Mouse (Mus musculus) cerebellum, postnatal 4 days (tissue): ENCODE data around the gene Rpl10a.
A peak's percentile ranks its signal among the peaks of the same experiment; 100 is the strongest.
"Not testable (repeated sequence)": the region's sequence is repeated elsewhere in the genome, so short reads cannot be mapped to it uniquely, and the experiment has no call there.

Experiments used
- DNase-seq, 2 experiments: peaks; one replicate each; pipeline ENCODE4 v3.0.0; 2022; ENCODE audit warnings: low spot score in 2 of 2, mixed read lengths in 1 of 2

Rpl10a gene

DNA sequence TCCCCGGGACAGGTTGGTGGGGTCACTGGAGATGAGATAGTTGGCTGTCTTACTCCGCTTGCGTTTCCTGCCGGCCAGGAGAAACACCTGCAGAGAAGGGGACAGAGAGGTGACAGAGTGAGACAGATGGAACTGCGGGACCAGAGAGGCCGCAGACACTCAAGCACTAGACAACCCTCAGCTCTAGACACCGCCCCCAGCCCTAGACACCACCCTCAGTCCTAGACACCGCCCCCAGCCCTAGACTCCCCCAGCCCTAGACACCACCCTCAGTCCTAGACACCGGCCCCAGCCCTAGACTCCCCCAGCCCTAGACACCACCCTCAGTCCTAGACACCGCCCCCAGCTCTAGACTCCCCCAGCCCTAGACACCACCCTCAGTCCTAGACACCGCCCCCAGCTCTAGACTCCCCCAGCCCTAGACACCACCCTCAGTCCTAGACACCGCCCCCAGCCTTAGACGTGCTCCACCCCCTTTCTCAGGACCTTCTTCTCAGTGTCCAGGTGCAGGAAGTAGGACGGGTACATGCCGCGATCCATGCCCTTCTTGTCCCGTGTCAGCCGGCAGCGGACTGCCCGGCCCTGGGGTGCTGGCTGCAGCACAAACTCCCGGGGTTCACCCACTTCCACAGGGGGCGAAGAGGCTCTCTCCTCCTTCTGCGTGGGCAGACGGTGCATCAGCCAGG lies 30.4 kb downstream of the Rpl10a start:
- DNase-seq = not testable (repeated sequence)

DNA sequence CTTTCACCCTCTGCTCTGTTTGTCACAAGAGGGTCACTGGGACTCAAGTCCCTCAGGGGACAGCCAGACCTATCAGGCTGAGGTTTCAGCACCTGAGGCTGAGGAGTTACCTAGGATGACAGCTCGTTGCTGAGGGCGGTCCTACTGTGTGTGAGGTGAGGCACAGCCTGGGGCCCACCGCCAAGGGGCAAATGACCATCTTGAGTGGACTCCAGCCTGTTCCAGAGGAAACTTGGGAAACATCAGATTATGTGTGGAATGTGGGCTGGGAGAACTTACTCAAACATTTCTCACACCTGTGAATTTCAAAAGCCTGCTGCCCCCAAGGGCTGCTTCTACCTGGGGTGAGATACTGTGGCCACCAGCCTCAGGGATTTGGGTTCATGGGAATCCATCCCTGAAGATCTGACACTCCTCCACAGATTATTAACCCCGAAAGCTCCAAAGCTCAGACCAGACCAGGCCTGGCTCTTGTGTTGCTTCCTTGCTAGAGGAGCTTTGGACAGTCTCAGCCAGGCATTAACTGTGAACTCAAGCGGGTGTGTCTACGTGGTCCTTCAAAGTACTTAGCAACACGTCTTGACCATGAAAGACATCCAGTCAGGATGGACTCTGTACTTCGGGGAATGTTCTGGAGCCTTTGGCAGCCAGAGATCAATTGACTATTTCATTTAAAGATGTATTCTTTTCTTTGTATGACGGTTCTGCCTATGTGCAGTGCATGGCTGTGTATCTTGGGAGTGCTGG lies 32.4 kb downstream of the Rpl10a start:
- no peak for DNase-seq

GRCm38 (mm10) chr17:28361921-28362652 lies 33.8 kb downstream of the Rpl10a start:
- no peak for DNase-seq

GRCm38 (mm10) chr17:28362653-28363292 lies 34.5 kb downstream of the Rpl10a start:
- no peak for DNase-seq

DNA sequence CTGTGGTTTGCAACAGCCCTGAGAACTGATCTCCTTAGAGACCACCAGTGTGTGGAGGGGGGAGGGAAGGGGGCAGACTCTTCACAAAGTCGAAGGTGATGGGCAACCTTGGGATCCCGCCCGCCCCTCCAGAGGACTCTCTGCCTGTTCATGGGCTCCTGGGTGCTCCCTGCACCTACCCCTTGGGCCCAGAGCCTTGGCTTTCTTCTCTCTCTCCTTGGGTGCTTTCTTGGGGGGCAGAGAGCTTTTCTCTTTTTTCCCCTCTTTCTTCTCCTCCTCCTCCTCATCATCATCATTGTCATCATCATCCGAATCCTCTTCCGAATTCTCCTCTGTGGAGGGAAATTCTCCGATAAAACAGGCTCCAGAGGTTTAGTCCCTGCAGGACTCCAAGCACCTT lies 35.2 kb downstream of the Rpl10a start:
- no peak for DNase-seq

DNA sequence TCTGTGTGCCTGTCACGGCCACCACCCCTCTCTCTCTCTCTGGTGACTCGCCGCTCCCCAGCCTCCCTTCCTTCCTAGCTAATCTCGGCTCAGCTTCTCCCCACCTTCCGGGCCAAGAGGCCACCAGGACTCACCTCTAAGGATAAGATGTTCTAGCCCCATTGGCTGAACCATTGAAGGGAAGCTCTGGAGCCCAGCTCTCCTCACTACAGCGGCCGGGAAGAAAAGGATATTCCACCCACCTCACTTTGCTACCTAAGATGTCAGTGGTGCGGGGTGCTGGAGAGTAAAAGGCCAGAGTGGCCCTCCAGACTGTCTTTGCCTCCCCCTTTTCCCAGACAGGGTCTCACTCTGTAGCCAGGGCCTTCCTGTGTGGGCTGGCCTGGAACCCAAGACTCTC lies 36.9 kb downstream of the Rpl10a start, which contains the start of gene Tulp1:
Tulp1 (minus strand) TSS at position 101 of the 400 bp plus-strand sequence.
- no peak for DNase-seq

GRCm38 (mm10) chr17:28368449-28368848 lies 40.2 kb downstream of the Rpl10a start:
- peak in 1 of 2 experiments; percentile 77 for DNase-seq

DNA sequence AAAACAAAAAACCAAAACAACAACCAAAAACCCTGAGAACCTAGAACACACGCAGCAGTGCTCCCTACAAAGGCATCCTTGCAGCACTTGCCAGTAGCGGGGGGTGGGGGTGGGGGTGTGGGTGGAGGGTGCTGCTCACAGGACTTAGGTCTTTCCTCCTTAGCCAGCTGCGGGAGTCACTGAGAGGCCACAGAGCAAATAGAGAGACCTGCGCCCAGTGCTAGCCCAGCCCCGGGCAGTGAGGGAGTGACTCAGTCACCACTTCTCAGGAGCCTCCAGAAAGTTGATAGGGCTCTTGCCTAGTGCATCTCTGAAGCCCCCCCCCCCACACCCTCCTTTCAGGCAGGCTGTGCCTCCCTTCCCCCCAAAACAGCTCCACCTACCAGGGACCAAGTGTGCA lies 40.8 kb downstream of the Rpl10a start:
- no peak for DNase-seq

DNA sequence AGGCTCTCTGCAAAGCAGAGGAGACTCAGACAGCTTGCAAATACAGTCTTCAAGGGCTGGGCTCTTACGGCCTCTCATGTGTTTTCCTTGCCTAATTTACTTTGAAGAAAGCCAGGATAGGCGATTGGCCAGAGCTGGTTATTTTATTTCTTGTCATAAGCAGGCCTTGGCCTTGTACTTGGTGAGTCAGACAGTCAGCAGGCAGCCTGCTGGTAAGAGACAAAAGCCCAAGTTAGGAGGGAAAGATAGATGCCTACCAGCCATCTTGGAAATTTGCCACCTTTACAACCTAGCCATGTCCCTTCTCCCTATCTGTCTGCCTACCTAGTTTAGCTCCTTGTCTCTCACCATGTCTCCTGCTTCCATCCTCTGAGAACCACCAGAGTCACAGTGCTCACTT lies 43.0 kb downstream of the Rpl10a start:
- no peak for DNase-seq

DNA sequence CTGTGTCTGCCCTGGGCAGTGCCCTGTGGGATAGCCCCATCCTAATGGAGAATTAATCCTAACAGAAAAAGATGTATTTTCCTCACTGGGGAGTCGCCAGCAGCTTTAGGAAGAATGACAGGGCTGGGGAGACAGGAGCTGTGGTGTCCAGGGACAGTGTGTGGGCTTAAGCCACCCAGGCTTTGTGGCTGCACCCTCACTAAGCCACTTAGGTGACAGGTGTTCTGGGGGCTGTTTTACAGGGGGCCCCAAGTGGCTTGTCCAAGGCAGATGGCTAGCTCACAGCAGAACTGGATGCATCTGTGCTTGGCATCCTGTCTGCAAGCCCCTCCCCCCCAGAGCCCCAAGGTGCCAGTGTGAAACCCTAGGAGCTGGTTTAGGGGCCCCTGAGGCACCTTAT lies 43.7 kb downstream of the Rpl10a start:
- no peak for DNase-seq

DNA sequence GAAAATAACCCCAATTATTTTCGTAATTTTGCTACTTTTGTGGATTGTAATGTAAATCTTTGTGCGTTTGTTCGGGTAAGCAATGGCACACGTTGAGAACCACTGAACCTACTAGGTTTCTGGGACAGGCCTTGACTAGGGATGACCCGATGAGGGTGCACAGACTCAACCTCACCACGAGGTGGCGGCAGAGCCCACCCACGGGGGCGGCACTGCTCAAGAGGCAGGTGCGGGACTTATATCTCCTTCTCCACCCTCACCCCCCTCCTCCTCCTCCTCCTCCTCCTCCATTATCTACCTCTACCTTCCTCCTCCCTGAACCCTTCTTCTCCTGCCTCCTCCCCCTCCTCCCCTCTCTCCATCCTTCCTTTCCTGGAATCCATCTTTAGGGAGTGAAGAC lies 45.5 kb downstream of the Rpl10a start:
- DNase-seq = peak in 1 of 2 experiments; percentile 47

GRCm38 (mm10) chr17:28374494-28374893 lies 46.2 kb downstream of the Rpl10a start:
- no peak for DNase-seq

DNA sequence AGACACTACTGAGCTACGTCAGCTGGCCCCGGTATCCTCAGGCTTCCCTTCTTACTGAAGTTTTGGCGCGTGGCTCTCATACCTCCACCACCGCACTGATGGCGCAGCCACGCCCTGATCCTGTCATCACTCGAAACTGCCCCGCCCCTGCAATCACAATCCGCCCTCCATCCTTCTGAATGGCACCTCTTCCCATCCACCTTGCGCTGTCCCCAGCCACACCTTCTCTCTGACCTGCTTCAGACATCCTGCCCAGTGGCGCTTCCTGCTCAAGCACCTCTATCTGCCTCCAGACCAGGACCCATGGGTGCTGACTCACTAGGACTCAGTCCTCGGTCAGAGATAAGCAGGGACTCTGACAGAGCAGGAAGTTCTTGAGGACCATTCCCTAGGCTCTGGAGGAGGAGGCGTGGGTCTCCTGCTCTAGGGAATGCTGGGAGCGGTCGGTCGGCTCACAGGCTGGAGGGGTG lies 47.4 kb downstream of the Rpl10a start:
- no peak for DNase-seq

DNA sequence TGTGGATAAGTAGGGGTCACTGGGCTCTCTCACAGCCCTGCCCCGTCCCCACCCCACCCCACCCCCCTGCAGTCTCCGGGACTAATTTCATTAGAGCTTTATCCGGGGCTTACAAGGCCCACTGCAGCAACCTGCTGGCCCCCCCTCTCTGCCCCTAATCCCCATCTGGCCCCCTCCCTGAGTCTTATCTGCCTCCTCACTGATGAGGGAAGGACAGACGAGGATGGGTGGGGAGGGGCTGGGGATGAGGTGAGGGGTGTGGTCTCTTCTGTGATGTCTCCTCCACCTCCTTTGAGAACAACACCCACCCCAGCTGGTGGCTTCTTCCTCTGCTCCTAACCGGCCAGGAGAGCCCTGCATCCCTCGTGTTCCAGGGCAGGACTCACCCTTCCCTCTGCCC lies 52.0 kb downstream of the Rpl10a start:
- no peak for DNase-seq
